Mouse (Mus musculus): ENCODE data around the gene Dohh. TPM values are rescaled to one million over a fixed set of nuclear protein-coding genes. Genes with fewer than 3 reads are reported as not detected.
A peak's percentile ranks its signal among the peaks of the same experiment; 100 is the strongest.

Dohh gene
- polyA plus RNA-seq (2012; rRNA removed), result 86.8 and 113 TPM in 2 replicates

DNA sequence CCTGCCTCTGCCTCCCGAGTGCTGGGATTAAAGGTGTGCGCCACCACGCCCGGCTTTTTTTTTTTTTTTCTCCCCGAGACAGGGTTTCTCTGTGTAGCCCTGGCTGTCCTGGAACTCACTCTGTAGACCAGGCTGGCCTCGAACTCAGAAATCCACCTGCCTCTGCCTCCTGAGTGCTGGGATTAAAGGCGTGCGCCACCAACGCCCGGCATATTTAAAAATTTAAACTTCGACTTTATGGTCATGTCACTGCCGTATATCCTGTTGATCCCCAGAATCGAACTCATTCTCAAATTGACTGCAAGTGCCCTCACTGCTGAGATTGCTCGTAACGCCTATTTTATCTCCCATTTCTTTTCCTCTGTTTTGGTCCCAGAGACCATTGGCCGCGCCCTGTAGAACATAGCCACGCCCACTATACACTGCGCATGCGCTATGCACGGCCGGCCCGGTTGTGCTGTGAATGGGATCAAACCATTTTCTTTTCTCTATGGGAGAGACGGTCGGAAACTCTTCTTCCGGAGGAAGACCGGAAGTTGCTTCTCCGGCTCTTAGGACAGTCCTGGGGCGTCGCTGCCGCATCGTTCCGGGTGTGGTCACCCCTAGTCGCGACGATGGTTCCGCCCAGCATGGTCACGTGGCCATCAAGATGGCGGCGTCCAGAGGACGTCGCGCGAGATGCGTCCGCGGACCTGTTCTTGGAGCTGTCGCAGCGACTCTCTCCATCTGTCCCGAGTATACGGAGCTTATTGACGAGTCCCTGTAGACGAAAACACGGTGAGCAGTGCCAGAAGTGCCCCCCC lies at the start of gene Dohh, which contains the start of gene Gm48551:
Gene Dohh (plus strand): TSS at position 627 of the 803 bp plus-strand sequence.
Gene Gm48551 (plus strand): TSS at position 665 of the 803 bp plus-strand sequence.
- Histone ChIP-seq H3K36me3 (ENCODE audit: control insufficient read depth, insufficient read depth, low read length) (peaks cover 21% of the 10 kb centered on the region; the same call in 1 of the 2 replicates), H3K27me3 (ENCODE audit: control insufficient read depth, insufficient read depth, low read length) (no peaks in the 10 kb centered on the region), H3K4me3 (ENCODE audit: low read depth, low read length) (peak within 1 kb of the TSS; percentile 68), H3K4me1 (ENCODE audit: control insufficient read depth, insufficient read depth, insufficient read length, low read length) (peaks cover 20% of the 10 kb centered on the region), H3K27ac (ENCODE audit: insufficient read depth, low read depth, low read length) (0 out of 2 replicates have a peak within 1 kb of the TSS, but pooled peaks have one; percentile 38)
- TF ChIP-seq CTCF (IDR thresholded peaks at IDR 0.05; ENCODE audit: extremely low read depth, insufficient read length, insufficient replicate concordance, low read depth, low read length) (no peak), POLR2A (IDR thresholded peaks at IDR 0.05; ENCODE audit: low read depth, low read length) (peak; percentile 71; the same call in 1 of the 2 replicates)
- WGBS, result 5% methylated on average over 54 of the region's 54 CpGs

GRCm38 (mm10) chr10:81335393-81336340 lies 48.6 kb upstream of the Dohh start:
- H3K4me1 ChIP-seq (ENCODE audit: control insufficient read depth, insufficient read depth, insufficient read length, low read length), result peaks cover 3% of the 10 kb centered on the region
- H3K4me3 ChIP-seq (ENCODE audit: low read depth, low read length), result no peak overlapping the region
- no peak for TF ChIP-seq POLR2A (IDR thresholded peaks at IDR 0.05; ENCODE audit: low read depth, low read length)
- H3K36me3 ChIP-seq (ENCODE audit: control insufficient read depth, insufficient read depth, low read length), result no peaks in the 10 kb centered on the region
- H3K27ac ChIP-seq (ENCODE audit: insufficient read depth, low read depth, low read length), result no peak overlapping the region
- peaks cover 11% of the 10 kb centered on the region for H3K27me3 ChIP-seq (ENCODE audit: control insufficient read depth, insufficient read depth, low read length)
- WGBS, result 67% methylated on average over 19 of the region's 19 CpGs

DNA sequence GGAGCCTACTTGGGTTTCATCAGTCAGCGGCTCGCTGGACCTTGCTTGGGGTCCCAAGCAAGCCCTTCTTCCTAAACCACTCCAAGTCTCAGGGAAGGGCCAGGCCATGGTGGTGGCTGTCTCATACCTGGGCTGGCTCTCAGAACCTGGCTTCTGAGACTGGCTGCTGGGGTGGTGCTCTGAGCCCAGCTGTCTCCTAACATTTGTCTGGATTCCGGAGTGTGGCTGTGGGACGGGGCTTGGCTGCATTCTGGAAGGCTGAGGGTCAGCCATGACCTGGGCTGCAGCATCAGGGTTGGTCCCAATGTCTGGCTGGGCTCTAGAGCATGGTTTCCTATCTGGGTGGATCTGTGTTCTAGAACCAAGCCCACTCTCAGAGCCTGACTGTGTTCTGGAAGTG lies 47.7 kb upstream of the Dohh start:
- H3K4me1 ChIP-seq (ENCODE audit: control insufficient read depth, insufficient read depth, insufficient read length, low read length), result peaks cover 6% of the 10 kb centered on the region
- no peak overlapping the region for H3K27ac ChIP-seq (ENCODE audit: insufficient read depth, low read depth, low read length)
- 92% methylated on average over 4 of the region's 4 CpGs for WGBS
- H3K27me3 ChIP-seq (ENCODE audit: control insufficient read depth, insufficient read depth, low read length), result peaks cover 11% of the 10 kb centered on the region
- no peak overlapping the region for H3K4me3 ChIP-seq (ENCODE audit: low read depth, low read length)
- TF ChIP-seq CTCF (IDR thresholded peaks at IDR 0.05; ENCODE audit: extremely low read depth, insufficient read length, insufficient replicate concordance, low read depth, low read length) (no peak), POLR2A (IDR thresholded peaks at IDR 0.05; ENCODE audit: low read depth, low read length) (no peak)
- no peaks in the 10 kb centered on the region for H3K36me3 ChIP-seq (ENCODE audit: control insufficient read depth, insufficient read depth, low read length)

GRCm38 (mm10) chr10:81340551-81341332 lies 43.5 kb upstream of the Dohh start:
- 39% methylated on average over 17 of the region's 17 CpGs for WGBS
- Histone ChIP-seq H3K4me3 (ENCODE audit: low read depth, low read length) (no peak overlapping the region), H3K36me3 (ENCODE audit: control insufficient read depth, insufficient read depth, low read length) (no peaks in the 10 kb centered on the region), H3K4me1 (ENCODE audit: control insufficient read depth, insufficient read depth, insufficient read length, low read length) (peaks cover 12% of the 10 kb centered on the region; the same call in 1 of the 2 replicates), H3K27ac (ENCODE audit: insufficient read depth, low read depth, low read length) (no peak overlapping the region), H3K27me3 (ENCODE audit: control insufficient read depth, insufficient read depth, low read length) (peaks cover 16% of the 10 kb centered on the region)
- TF ChIP-seq POLR2A (IDR thresholded peaks at IDR 0.05; ENCODE audit: low read depth, low read length), result no peak
- no peak for TF ChIP-seq CTCF (IDR thresholded peaks at IDR 0.05; ENCODE audit: extremely low read depth, insufficient read length, insufficient replicate concordance, low read depth, low read length)

DNA sequence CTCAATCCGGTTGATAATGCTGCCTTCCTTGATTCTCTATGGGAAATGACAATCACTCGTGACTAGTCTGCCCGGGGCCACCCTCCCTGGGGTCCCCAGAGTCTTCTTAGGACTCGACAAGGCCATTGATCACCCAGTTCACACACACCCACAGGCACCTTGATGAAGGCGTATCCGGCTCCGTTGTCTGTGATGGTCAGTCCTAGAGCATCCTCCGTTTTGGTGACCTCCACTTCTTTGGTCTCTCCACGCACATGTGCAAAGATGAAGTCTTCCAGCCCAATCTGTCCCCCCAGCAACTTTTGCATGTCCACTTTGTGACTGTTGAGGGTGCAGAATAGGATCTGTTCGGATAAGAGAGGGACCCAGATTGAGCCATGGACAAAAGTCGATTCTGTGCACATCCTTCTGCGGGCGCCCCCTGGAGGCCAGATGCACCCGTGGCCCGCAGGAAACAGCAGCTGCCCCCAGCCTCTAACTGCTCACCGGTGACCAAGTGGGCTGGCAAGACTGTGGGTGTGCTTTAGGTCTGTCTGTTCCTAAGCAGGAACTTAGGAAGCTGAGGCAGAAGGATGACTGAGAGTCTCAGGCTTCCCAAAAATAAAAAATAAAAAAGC lies 42.8 kb upstream of the Dohh start:
- TF ChIP-seq CTCF (IDR thresholded peaks at IDR 0.05; ENCODE audit: extremely low read depth, insufficient read length, insufficient replicate concordance, low read depth, low read length) (peak; percentile 73), POLR2A (IDR thresholded peaks at IDR 0.05; ENCODE audit: low read depth, low read length) (no peak)
- Histone ChIP-seq H3K4me3 (ENCODE audit: low read depth, low read length) (no peak overlapping the region), H3K27ac (ENCODE audit: insufficient read depth, low read depth, low read length) (no peak overlapping the region), H3K36me3 (ENCODE audit: control insufficient read depth, insufficient read depth, low read length) (no peaks in the 10 kb centered on the region), H3K4me1 (ENCODE audit: control insufficient read depth, insufficient read depth, insufficient read length, low read length) (peaks cover 17% of the 10 kb centered on the region), H3K27me3 (ENCODE audit: control insufficient read depth, insufficient read depth, low read length) (peaks cover 16% of the 10 kb centered on the region)
- 32% methylated on average over 16 of the region's 16 CpGs for WGBS

Measured in small intestine, adult 2 months (tissue).